11 mouse cellular contexts compared by ENCODE assay signal in genomic region chr2:80268053-80268452, GRCm38 (mm10). TPM values are rescaled to one million over a fixed set of nuclear protein-coding genes. Genes with fewer than 3 reads are reported as not detected.
A peak's percentile ranks its signal among the peaks of the same experiment; 100 is the strongest.
DNase-seq lines count a peak whose midpoint lies in the region; ATAC-seq and TF ChIP-seq lines count a peak whose summit lies in the region.
"Had no signal": no experiment of that assay in that cellular context is flagged by ENCODE, and none has a peak within 500 bp of the region (broad histone marks: within the 10 kb centered on the region; RNA-seq: fewer than 3 reads in every experiment).

No protein-coding gene starts in this region.

- H3K4me3 ChIP-seq in neural tube, embryonic 15.5 days (replicated peaks), result no peak overlapping the region
- H3K4me3 ChIP-seq in heart, embryonic 12.5 days, result no peak overlapping the region
- H3K4me3 ChIP-seq: embryonic facial prominence, embryonic 12.5 days; heart, embryonic 15.5 days had no signal

- intact Hi-C loops in left cerebral cortex, postnatal 14 days (cut with DNase I), result loop anchor here (5.0 kb wide), 1 partner anchor 141 kb away; the partner anchor contains the start of gene Pde1a

- WGBS in neural tube, embryonic 15.5 days, result 42% methylated on average over 4 of the region's 4 CpGs
- WGBS in heart, embryonic 12.5 days, result 56% methylated on average over 4 of the region's 4 CpGs

- no peak overlapping the region for H3K27ac ChIP-seq in neural tube, embryonic 15.5 days (replicated peaks)
- no peak overlapping the region for H3K27ac ChIP-seq in heart, embryonic 12.5 days (ENCODE audit: poor library complexity, severe bottlenecking)
- H3K27ac ChIP-seq: embryonic facial prominence, embryonic 12.5 days; heart, embryonic 15.5 days had no signal

- CTCF ChIA-PET in Patski (lab: Charles Lee), result interaction anchor here (0.9 to 4.6 kb wide), 3 partner anchors 9 to 400 kb away, joined by 3 to 89 read pairs (median 4); partner anchors contain the start of gene Pde1a

- DNase-seq in cerebellum, postnatal 10 days, result peak; percentile 21 to 75
- DNase-seq in cerebellum, adult 11-12 months, result no peak
- DNase-seq in left cerebral cortex, postnatal 14 days (ENCODE audit: low spot score in 2 of 2), result peak; percentile 31 to 62
- no peak for DNase-seq in left cerebral cortex, adult 9 months (ENCODE audit: low spot score in 2 of 2)
- DNase-seq in Patski (ENCODE audit: low read depth, low spot score), result no peak
- DNase-seq: left cerebral cortex, postnatal 4 days had no signal

- no peak overlapping the region for H3K9ac ChIP-seq in neural tube, embryonic 15.5 days (replicated peaks)
- H3K9ac ChIP-seq in heart, embryonic 12.5 days, result no peak overlapping the region
- H3K9ac ChIP-seq: embryonic facial prominence, embryonic 12.5 days; heart, embryonic 15.5 days had no signal

- H3K4me2 ChIP-seq in neural tube, embryonic 15.5 days, result no peak overlapping the region
- H3K4me2 ChIP-seq in heart, embryonic 12.5 days, result no peak overlapping the region
- H3K4me2 ChIP-seq: embryonic facial prominence, embryonic 12.5 days; heart, embryonic 15.5 days had no signal

- no peaks in the 10 kb centered on the region for H3K4me1 ChIP-seq in neural tube, embryonic 15.5 days
- peaks cover 6% of the 10 kb centered on the region; the same call in 1 of the 2 replicates for H3K4me1 ChIP-seq in heart, embryonic 12.5 days (replicated peaks)

- H3K36me3 ChIP-seq in neural tube, embryonic 15.5 days, result no peaks in the 10 kb centered on the region
- H3K36me3 ChIP-seq in heart, embryonic 12.5 days, result no peaks in the 10 kb centered on the region
- H3K36me3 ChIP-seq: embryonic facial prominence, embryonic 12.5 days; heart, embryonic 15.5 days had no signal

- in situ Hi-C loops in Patski (cut with MboI; ENCODE audit: low pct_unique_long_range_greater_than_20kb), result loop anchor here (25.0 kb wide), 1 partner anchor 756 kb away; no protein-coding TSS in a partner anchor

- TF ChIP-seq CTCF in Patski (IDR thresholded peaks at IDR 0.05), result peak; percentile 50

- peaks cover 5% of the 10 kb centered on the region for H3K27me3 ChIP-seq in Patski
- no peaks in the 10 kb centered on the region for H3K27me3 ChIP-seq in neural tube, embryonic 15.5 days (replicated peaks)
- H3K27me3 ChIP-seq in heart, embryonic 12.5 days (replicated peaks), result 0 out of 2 replicates have a peak, but pooled peaks cover 6% of the 10 kb centered on the region
- H3K27me3 ChIP-seq: embryonic facial prominence, embryonic 12.5 days; heart, embryonic 15.5 days had no signal

- no peaks in the 10 kb centered on the region for H3K9me3 ChIP-seq in neural tube, embryonic 15.5 days (replicated peaks)
- no peaks in the 10 kb centered on the region for H3K9me3 ChIP-seq in heart, embryonic 12.5 days (replicated peaks)
- H3K9me3 ChIP-seq: embryonic facial prominence, embryonic 12.5 days; heart, embryonic 15.5 days had no signal

- POLR2A ChIA-PET in Patski (lab: Charles Lee), result interaction anchor here (0.8 kb wide), 1 partner anchor 499 kb away, joined by 3 read pairs; no protein-coding TSS in a partner anchor

- no peak for ATAC-seq in Patski
- peak; percentile 52 for ATAC-seq in megakaryocyte, adult 5-6 weeks (ENCODE audit: poor library complexity, severe bottlenecking)
- no peak for ATAC-seq in neural tube, embryonic 15.5 days (ENCODE audit: low FRiP score)
- no peak for ATAC-seq in heart, embryonic 12.5 days (ENCODE audit: insufficient number of reproducible peaks, low FRiP score)

RNA-seq across cellular contexts. Expression of gene Prdx6b, which starts 24.2 kb away (rescaled TPM):
- not detected for total RNA-seq in left cerebral cortex, postnatal 14 days (2021)
- 0.12 TPM for polyA plus RNA-seq in Patski (2021)
- not detected in 2 replicates for total RNA-seq in megakaryocyte, adult 5-6 weeks (2015)
- total RNA-seq in megakaryocyte, adult 5-6 weeks (2017), result not detected in 2 replicates
- not detected in 2 replicates for polyA plus RNA-seq in neural tube, embryonic 15.5 days (2015; fragmentation: Nextera tagmentation; extraction: Ambion mirVana)
- not detected in 2 replicates for polyA plus RNA-seq in heart, embryonic 12.5 days (2016; fragmentation: Nextera tagmentation; extraction: Ambion mirVana)
- total RNA-seq: left cerebral cortex, postnatal 4 days had no signal
- polyA plus RNA-seq: embryonic facial prominence, embryonic 12.5 days; heart, embryonic 15.5 days had no signal

RNA-seq across cellular contexts. Expression of gene Dnajc10, which starts 47.2 kb away (rescaled TPM):
- 10 to 100 TPM; 59.9 to 60.8 TPM for total RNA-seq in left cerebral cortex, postnatal 14 days (2021)
- polyA plus RNA-seq in Patski (2021), result 122 TPM
- 93.4 and 97.0 TPM in 2 replicates for total RNA-seq in megakaryocyte, adult 5-6 weeks (2015)
- 115 and 117 TPM in 2 replicates for total RNA-seq in megakaryocyte, adult 5-6 weeks (2017)
- polyA plus RNA-seq in neural tube, embryonic 15.5 days (2015; fragmentation: Nextera tagmentation; extraction: Ambion mirVana), result 60.1 and 61.2 TPM in 2 replicates
- 70.5 and 72.9 TPM in 2 replicates for polyA plus RNA-seq in heart, embryonic 12.5 days (2016; fragmentation: Nextera tagmentation; extraction: Ambion mirVana)

Comparison
In these comparisons a context has a peak if more than half of its experiments do, and no peak if none do; other contexts are left out.
1. DNase-seq: peak in cerebellum, postnatal 10 days (2 of 2) and left cerebral cortex, postnatal 14 days (2 of 2); none in cerebellum, adult 11-12 months (single experiment), left cerebral cortex, adult 9 months (0 of 2) and Patski (single experiment).